Mouse (Mus musculus) MEL (cell line): ENCODE measurements around the gene Ceacam19.

Experiments
- BHLHE40 ChIP-seq: IDR thresholded peaks from 2 replicates; pipeline ENCODE4 v1.6.1; 2012; ENCODE audit warnings: low read depth, mild to moderate bottlenecking, inconsistent platforms, low read length, improper control_type of control experiment, borderline replicate concordance
- CTCF ChIP-seq, 3 experiments: IDR thresholded peaks in 2 of 3; conservative IDR thresholded peaks in 1 of 3; 2 replicates each; pipeline ENCODE4 v1.5.1; 2011 to 2012; ENCODE audit warnings: low read length in 3 of 3, low read depth in 2 of 3, mild to moderate bottlenecking in 2 of 3, improper control_type of control experiment in 1 of 3, inconsistent platforms in 1 of 3, mixed read lengths in 1 of 3, moderate library complexity in 1 of 3; ENCODE audit not compliant: control insufficient read depth in 1 of 3, insufficient read depth in 1 of 3, poor library complexity in 1 of 3, severe bottlenecking in 1 of 3
- EP300 ChIP-seq, 2 experiments: IDR thresholded peaks; 2 replicates each; pipeline ENCODE4 v1.6.1; 2011; ENCODE audit warnings: improper control_type of control experiment in 2 of 2, low read length in 2 of 2, low read depth in 1 of 2, mild to moderate bottlenecking in 1 of 2
- HCFC1 ChIP-seq: IDR thresholded peaks from 2 replicates; pipeline ENCODE4 v1.6.1; 2012; ENCODE audit warnings: low read depth, mild to moderate bottlenecking, inconsistent platforms, low read length, improper control_type of control experiment, moderate library complexity
- JUND ChIP-seq: IDR thresholded peaks from 2 replicates; pipeline ENCODE4 v1.6.1; 2011; ENCODE audit warnings: low read depth, mild to moderate bottlenecking, improper control_type of control experiment, low read length
- MAFK ChIP-seq: IDR thresholded peaks from 2 replicates; pipeline ENCODE4 v1.6.1; 2011; ENCODE audit warnings: low read depth, mild to moderate bottlenecking, low read length, improper control_type of control experiment, borderline replicate concordance
- MYC ChIP-seq: IDR thresholded peaks from 2 replicates; pipeline ENCODE4 v1.6.1; 2011; ENCODE audit warnings: low read depth, mild to moderate bottlenecking, low read length, improper control_type of control experiment, moderate library complexity
- NRF1 ChIP-seq: IDR thresholded peaks from 2 replicates; pipeline ENCODE4 v1.6.1; 2014; ENCODE audit warnings: low read depth, mild to moderate bottlenecking, inconsistent platforms, low read length, improper control_type of control experiment, moderate library complexity; ENCODE audit not compliant: poor library complexity, insufficient read depth, severe bottlenecking
- ZMIZ1 ChIP-seq: IDR thresholded peaks from 2 replicates; pipeline ENCODE4 v1.6.1; 2012; ENCODE audit warnings: low read depth, mild to moderate bottlenecking, inconsistent platforms, low read length, improper control_type of control experiment, moderate library complexity
- ZNF384 ChIP-seq: IDR thresholded peaks from 2 replicates; pipeline ENCODE4 v1.6.1; 2012; ENCODE audit warnings: low read depth, mild to moderate bottlenecking, inconsistent platforms, low read length, improper control_type of control experiment

DNA sequence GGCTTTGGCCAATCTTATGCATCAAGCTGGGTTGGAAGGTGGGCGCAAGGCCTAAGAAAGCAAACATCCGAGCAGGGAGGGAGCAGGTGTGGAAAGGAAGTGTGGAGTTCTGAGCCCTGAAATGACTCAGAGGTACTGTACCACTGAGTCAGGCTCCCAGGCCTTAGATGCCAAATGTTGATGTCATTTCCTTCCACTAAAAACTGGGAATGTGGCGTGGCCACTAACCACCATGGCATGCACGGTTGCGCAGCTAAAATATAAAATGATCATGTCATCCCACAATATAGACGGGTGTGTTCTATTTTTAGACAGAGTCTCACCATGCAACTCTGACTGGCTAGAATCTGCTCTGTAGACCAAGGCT is 23.5 kb upstream of the Ceacam19 start:
- TF ChIP-seq BHLHE40, result no peak
- no peak for TF ChIP-seq JUND
- TF ChIP-seq ZMIZ1, result no peak
- TF ChIP-seq CTCF (IDR thresholded peaks at IDR 0.05 in 2 of 3, conservative IDR thresholded peaks at IDR 0.05 in 1 of 3; ENCODE audit: control insufficient read depth in 1 of 3, insufficient read depth in 1 of 3, low read depth in 2 of 3, low read length in 3 of 3, poor library complexity in 1 of 3, severe bottlenecking in 1 of 3), result no peak
- TF ChIP-seq ZNF384, result no peak
- no peak for TF ChIP-seq NRF1
- TF ChIP-seq EP300 (IDR thresholded peaks at IDR 0.05; ENCODE audit: low read depth in 1 of 2, low read length in 2 of 2), result no peak
- TF ChIP-seq MYC, result no peak
- no peak for TF ChIP-seq HCFC1
- no peak for TF ChIP-seq MAFK
